8 mouse cellular contexts compared by ENCODE assay signal in genomic region chr11:114851608-114852310, GRCm38 (mm10). TPM values are rescaled to one million over a fixed set of nuclear protein-coding genes. Genes with fewer than 3 reads are reported as not detected.
DNase-seq lines count a peak whose midpoint lies in the region; ATAC-seq and TF ChIP-seq lines count a peak whose summit lies in the region.

No protein-coding gene starts in this region.

- peak overlapping the region; percentile 97 for H3K4me2 ChIP-seq in forebrain, postnatal 0 days (ENCODE audit: low read depth)
- H3K4me2 ChIP-seq in stomach, embryonic 14.5 days (replicated peaks; ENCODE audit: low read depth, low read length): peak overlapping the region; percentile 97

- no peaks in the 10 kb centered on the region for H3K36me3 ChIP-seq in forebrain, postnatal 0 days (ENCODE audit: insufficient read depth)
- H3K36me3 ChIP-seq in megakaryocyte, embryonic 14.5 days (replicated peaks; ENCODE audit: low read length): peaks cover 6% of the 10 kb centered on the region
- no peaks in the 10 kb centered on the region for H3K36me3 ChIP-seq in stomach, embryonic 14.5 days (ENCODE audit: control insufficient read depth, insufficient read depth, low read length)

- no peak for TF ChIP-seq CTCF in cerebellum, adult 2 months (IDR thresholded peaks at IDR 0.05; ENCODE audit: borderline replicate concordance, insufficient read depth, low read depth, low read length)
- TF ChIP-seq CTCF in forebrain, postnatal 0 days (IDR thresholded peaks at IDR 0.05; ENCODE audit: low read depth): no peak

- TF ChIP-seq POLR2A in cerebellum, adult 2 months (IDR thresholded peaks at IDR 0.05; ENCODE audit: borderline replicate concordance, insufficient read depth, low read length): peak; percentile 61

- no peaks in the 10 kb centered on the region for H3K9me3 ChIP-seq in forebrain, postnatal 0 days (ENCODE audit: low read length)
- no peaks in the 10 kb centered on the region; the same call in 1 of the 2 replicates for H3K9me3 ChIP-seq in megakaryocyte, embryonic 14.5 days
- no peaks in the 10 kb centered on the region for H3K9me3 ChIP-seq in stomach, embryonic 14.5 days (ENCODE audit: control insufficient read depth, low read depth, low read length)

- H3K27ac ChIP-seq in cerebellum, adult 2 months (ENCODE audit: insufficient read depth, low read length): peak overlapping the region; percentile 95
- peak overlapping the region; percentile 40; the same call in 1 of the 2 replicates for H3K27ac ChIP-seq in forebrain, postnatal 0 days (ENCODE audit: low read depth, low read length)
- H3K27ac ChIP-seq in stomach, embryonic 14.5 days (ENCODE audit: low read length): peak overlapping the region; percentile 93

- peak; percentile 56 for ATAC-seq in forebrain, postnatal 0 days
- peak; percentile 76 for ATAC-seq in stomach, embryonic 14.5 days (ENCODE audit: insufficient number of reproducible peaks, insufficient read depth, low FRiP score, low read depth)
- no peak for ATAC-seq in CD4-positive, CD25-positive, alpha-beta regulatory T cell, adult 4 months

- under 1% methylated on average over 65 of the region's 65 CpGs for WGBS in cerebellum, adult 2 months
- WGBS in forebrain, postnatal 0 days: under 1% methylated on average over 59 of the region's 65 CpGs
- WGBS in stomach, embryonic 14.5 days: under 1% methylated on average over 64 of the region's 65 CpGs

- peak overlapping the region; percentile 72 for H3K4me3 ChIP-seq in cerebellum, adult 2 months (replicated peaks; ENCODE audit: insufficient read depth, low read depth, low read length)
- H3K4me3 ChIP-seq in forebrain, postnatal 0 days (ENCODE audit: low read depth, low read length): peak overlapping the region; percentile 52
- peak overlapping the region; percentile 96 for H3K4me3 ChIP-seq in megakaryocyte, embryonic 14.5 days (replicated peaks)
- H3K4me3 ChIP-seq in stomach, embryonic 14.5 days (ENCODE audit: low read depth, low read length): peak overlapping the region; percentile 74

- H3K9ac ChIP-seq in forebrain, postnatal 0 days: peak overlapping the region; percentile 53
- peak overlapping the region; percentile 78 for H3K9ac ChIP-seq in stomach, embryonic 14.5 days (replicated peaks; ENCODE audit: low read depth, low read length)

- H3K27me3 ChIP-seq in cerebellum, adult 2 months (ENCODE audit: control insufficient read depth, insufficient read depth, low read length): no peaks in the 10 kb centered on the region
- peaks cover 35% of the 10 kb centered on the region for H3K27me3 ChIP-seq in forebrain, postnatal 0 days (ENCODE audit: insufficient read depth, low read length)
- H3K27me3 ChIP-seq in megakaryocyte, embryonic 14.5 days (replicated peaks): peaks cover 66% of the 10 kb centered on the region
- no peaks in the 10 kb centered on the region for H3K27me3 ChIP-seq in stomach, embryonic 14.5 days (ENCODE audit: control insufficient read depth, insufficient read depth, low read length)

- DNase-seq in adrenal gland, adult (ENCODE audit: inconsistent age in 2 of 2, low spot score in 1 of 2): peak; percentile 33 to 85
- peak; percentile 94 to 96 for DNase-seq in cerebellum, adult 2 months
- DNase-seq in forebrain, postnatal 0 days: peak; percentile 66
- DNase-seq in heart, postnatal 4 days: peak; percentile 68
- DNase-seq in layer of hippocampus, postnatal 36 days: peak; percentile 26 to 29

- peaks cover 24% of the 10 kb centered on the region for H3K4me1 ChIP-seq in cerebellum, adult 2 months (ENCODE audit: control insufficient read depth, insufficient read depth, low read length)
- no peaks in the 10 kb centered on the region for H3K4me1 ChIP-seq in forebrain, postnatal 0 days (ENCODE audit: insufficient read depth)
- peaks cover 68% of the 10 kb centered on the region for H3K4me1 ChIP-seq in megakaryocyte, embryonic 14.5 days
- H3K4me1 ChIP-seq in stomach, embryonic 14.5 days (ENCODE audit: control insufficient read depth, insufficient read depth, low read length): peaks cover 23% of the 10 kb centered on the region; the same call in 1 of the 2 replicates

RNA-seq across cellular contexts. Expression of gene Gprc5c, which starts 0.8 kb away (rescaled TPM):
- polyA plus RNA-seq in cerebellum, adult 2 months (2012; rRNA removed): 62.9 and 71.8 TPM in 2 replicates
- 4.4 and 7.9 TPM in 2 replicates for total RNA-seq in forebrain, postnatal 0 days (2014; rRNA removed)
- polyA plus RNA-seq in forebrain, postnatal 0 days (2015; fragmentation: Nextera tagmentation; extraction: Ambion mirVana): 5.5 and 5.8 TPM in 2 replicates
- 10 to 100 TPM; 11.9 to 12.1 TPM for total RNA-seq in heart, postnatal 4 days (2021)
- 1 to 10 TPM; 3.6 to 5.1 TPM for total RNA-seq in layer of hippocampus, postnatal 36 days (2021)
- 3.2 and 4.8 TPM in 2 replicates for polyA plus RNA-seq in megakaryocyte, embryonic 14.5 days (2012; ENCODE audit: insufficient read depth, low replicate concordance)
- 23.5 and 27.2 TPM in 2 replicates for polyA plus RNA-seq in stomach, embryonic 14.5 days (2014; fragmentation: Nextera tagmentation; extraction: Ambion mirVana)
- not detected for polyA plus RNA-seq in CD4-positive, CD25-positive, alpha-beta regulatory T cell, adult 4 months (2017; shearing (Covaris generic))

RNA-seq across cellular contexts. Expression of gene Cd300a, which starts 38.1 kb away (rescaled TPM):
- 5.2 and 6.5 TPM in 2 replicates for polyA plus RNA-seq in cerebellum, adult 2 months (2012; rRNA removed)
- 0.86 and 1.0 TPM in 2 replicates for total RNA-seq in forebrain, postnatal 0 days (2014; rRNA removed)
- 1.1 and 1.4 TPM in 2 replicates for polyA plus RNA-seq in forebrain, postnatal 0 days (2015; fragmentation: Nextera tagmentation; extraction: Ambion mirVana)
- under 1 TPM; 0.79 to 0.83 TPM for total RNA-seq in heart, postnatal 4 days (2021)
- total RNA-seq in layer of hippocampus, postnatal 36 days (2021): under 1 TPM; 0.40 to 0.56 TPM
- polyA plus RNA-seq in megakaryocyte, embryonic 14.5 days (2012; ENCODE audit: insufficient read depth, low replicate concordance): 3.4 and 3.6 TPM in 2 replicates
- polyA plus RNA-seq in stomach, embryonic 14.5 days (2014; fragmentation: Nextera tagmentation; extraction: Ambion mirVana): 0.90 and 1.1 TPM in 2 replicates
- polyA plus RNA-seq in CD4-positive, CD25-positive, alpha-beta regulatory T cell, adult 4 months (2017; shearing (Covaris generic)): under 1 TPM; 0.11 to 0.37 TPM

RNA-seq across cellular contexts. Expression of gene Gpr142, which starts 53.0 kb away (rescaled TPM):
- polyA plus RNA-seq in cerebellum, adult 2 months (2012; rRNA removed): 0.29 and 0.64 TPM in 2 replicates
- not detected in 2 replicates for total RNA-seq in forebrain, postnatal 0 days (2014; rRNA removed)
- not detected in 2 replicates for polyA plus RNA-seq in forebrain, postnatal 0 days (2015; fragmentation: Nextera tagmentation; extraction: Ambion mirVana)
- not detected for total RNA-seq in heart, postnatal 4 days (2021)
- not detected for total RNA-seq in layer of hippocampus, postnatal 36 days (2021)
- not detected in 2 replicates for polyA plus RNA-seq in megakaryocyte, embryonic 14.5 days (2012; ENCODE audit: insufficient read depth, low replicate concordance)
- 0.23 and 0.39 TPM in 2 replicates for polyA plus RNA-seq in stomach, embryonic 14.5 days (2014; fragmentation: Nextera tagmentation; extraction: Ambion mirVana)
- not detected for polyA plus RNA-seq in CD4-positive, CD25-positive, alpha-beta regulatory T cell, adult 4 months (2017; shearing (Covaris generic))

RNA-seq across cellular contexts. Expression of gene Btbd17, which starts 56.0 kb away (rescaled TPM):
- 78.3 and 81.3 TPM in 2 replicates for polyA plus RNA-seq in cerebellum, adult 2 months (2012; rRNA removed)
- total RNA-seq in forebrain, postnatal 0 days (2014; rRNA removed): 28.2 and 29.1 TPM in 2 replicates
- polyA plus RNA-seq in forebrain, postnatal 0 days (2015; fragmentation: Nextera tagmentation; extraction: Ambion mirVana): 12.0 and 20.1 TPM in 2 replicates
- under 1 TPM; 0.17 to 0.25 TPM for total RNA-seq in heart, postnatal 4 days (2021)
- 10 to 100 TPM; 24.1 to 24.6 TPM for total RNA-seq in layer of hippocampus, postnatal 36 days (2021)
- 0.04 TPM in 1 of 2 replicates, not detected in the other for polyA plus RNA-seq in megakaryocyte, embryonic 14.5 days (2012; ENCODE audit: insufficient read depth, low replicate concordance)
- polyA plus RNA-seq in stomach, embryonic 14.5 days (2014; fragmentation: Nextera tagmentation; extraction: Ambion mirVana): 0.98 and 1.6 TPM in 2 replicates
- not detected for polyA plus RNA-seq in CD4-positive, CD25-positive, alpha-beta regulatory T cell, adult 4 months (2017; shearing (Covaris generic))

Comparison
In these comparisons a context has a peak if more than half of its experiments do, and no peak if none do; other contexts are left out.
1. DNase-seq: peak in every context shown above with its lines; median percentile 95 in cerebellum, adult 2 months; 68 in heart, postnatal 4 days; 66 in forebrain, postnatal 0 days; 59 in adrenal gland, adult; 28 in layer of hippocampus, postnatal 36 days.
2. H3K27ac ChIP-seq: peak in every context shown above with its lines; median percentile 95 in cerebellum, adult 2 months; 93 in stomach, embryonic 14.5 days; 40 in forebrain, postnatal 0 days.